In the genomic region with DNA sequence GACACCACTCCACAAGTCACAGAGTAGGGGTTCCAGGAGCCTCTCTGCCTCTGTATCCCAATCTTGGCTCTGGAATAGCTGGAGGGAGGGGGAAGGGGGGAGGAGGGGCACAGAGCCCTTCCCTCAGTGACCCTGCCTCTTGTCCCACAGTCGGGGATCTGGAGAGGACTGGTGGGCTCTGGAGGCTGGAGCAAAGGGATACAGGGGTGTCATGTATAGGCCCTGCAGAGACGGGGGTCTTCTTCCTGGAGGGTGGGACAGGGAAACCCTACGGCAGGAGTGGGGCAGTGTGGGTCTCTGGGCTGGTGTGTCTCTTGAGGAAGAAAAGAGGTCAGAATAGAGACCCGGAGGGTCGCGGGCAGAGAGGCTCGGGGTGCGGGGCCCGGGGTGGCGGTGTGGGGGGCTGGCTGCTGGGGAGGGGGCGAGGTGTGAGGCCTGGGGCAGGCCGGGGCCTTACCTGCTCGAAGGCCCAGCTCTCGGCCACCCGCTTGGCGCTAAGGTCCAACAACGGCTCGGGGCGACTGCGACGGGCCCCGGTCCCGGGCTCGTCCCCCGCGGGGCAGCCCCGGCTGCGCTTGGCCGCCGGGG, we compare ENCODE assay signal across 8 mouse cellular contexts. TPM values are rescaled to one million over a fixed set of nuclear protein-coding genes. Genes with fewer than 3 reads are reported as not detected.
A peak's percentile ranks its signal among the peaks of the same experiment; 100 is the strongest.
DNase-seq lines count a peak whose midpoint lies in the region; ATAC-seq and TF ChIP-seq lines count a peak whose summit lies in the region.

No protein-coding gene starts in this region.

- TF ChIP-seq POLR2A in embryonic fibroblast, embryonic 13.5 days (IDR thresholded peaks at IDR 0.05; ENCODE audit: low read depth, low read length), result no peak; the same call in 1 of the 2 replicates

- H3K9ac ChIP-seq in lung, embryonic 16.5 days (ENCODE audit: low read length), result peak overlapping the region; percentile 99
- peak overlapping the region; percentile 95 for H3K9ac ChIP-seq in kidney, embryonic 16.5 days (replicated peaks; ENCODE audit: low read length)

- peaks cover 11% of the 10 kb centered on the region for H3K4me1 ChIP-seq in lung, embryonic 16.5 days (replicated peaks; ENCODE audit: control insufficient read depth, insufficient read depth, low read length)
- no peaks in the 10 kb centered on the region for H3K4me1 ChIP-seq in embryonic fibroblast, embryonic 13.5 days (ENCODE audit: control insufficient read depth, insufficient read depth, low read length)
- H3K4me1 ChIP-seq in kidney, embryonic 16.5 days (ENCODE audit: insufficient read depth, low read length), result peaks cover 16% of the 10 kb centered on the region

- under 1% methylated on average over 18 of the region's 30 CpGs for WGBS in lung, embryonic 16.5 days
- under 1% methylated on average over 25 of the region's 30 CpGs for WGBS in kidney, embryonic 16.5 days

- peak overlapping the region; percentile 86 for H3K4me3 ChIP-seq in lung, embryonic 16.5 days (ENCODE audit: low read length)
- peak overlapping the region; percentile 93 for H3K4me3 ChIP-seq in embryonic fibroblast, embryonic 13.5 days (ENCODE audit: insufficient read depth, low read length)
- peak overlapping the region; percentile 87 for H3K4me3 ChIP-seq in kidney, embryonic 16.5 days (ENCODE audit: low read length)

- H3K36me3 ChIP-seq in lung, embryonic 16.5 days (ENCODE audit: control insufficient read depth, insufficient read depth, low read length), result peaks cover 11% of the 10 kb centered on the region; the same call in 1 of the 2 replicates
- peaks cover 5% of the 10 kb centered on the region for H3K36me3 ChIP-seq in kidney, embryonic 16.5 days (ENCODE audit: insufficient read depth, low read length)

- peak overlapping the region; percentile 64 for H3K27ac ChIP-seq in lung, embryonic 16.5 days (ENCODE audit: low read length)
- peak overlapping the region; percentile 23 for H3K27ac ChIP-seq in embryonic fibroblast, embryonic 13.5 days (ENCODE audit: insufficient read depth, low read length)
- H3K27ac ChIP-seq in kidney, embryonic 16.5 days (ENCODE audit: low read length), result peak overlapping the region; percentile 68

- peak; percentile 4 for ATAC-seq in lung, embryonic 16.5 days (ENCODE audit: low read depth)
- ATAC-seq in kidney, embryonic 16.5 days (ENCODE audit: low FRiP score, low TSS enrichment), result peak; percentile 50

- no peaks in the 10 kb centered on the region for H3K9me3 ChIP-seq in lung, embryonic 16.5 days (ENCODE audit: control insufficient read depth, low read length)
- no peaks in the 10 kb centered on the region for H3K9me3 ChIP-seq in kidney, embryonic 16.5 days (ENCODE audit: low read length)

- TF ChIP-seq CTCF in embryonic fibroblast, embryonic 13.5 days (IDR thresholded peaks at IDR 0.05; ENCODE audit: borderline replicate concordance, insufficient read depth, low read length), result no peak

- H3K4me2 ChIP-seq in lung, embryonic 16.5 days (ENCODE audit: low read depth, low read length), result peak overlapping the region; percentile 57
- peak overlapping the region; percentile 85 for H3K4me2 ChIP-seq in kidney, embryonic 16.5 days (replicated peaks; ENCODE audit: low read depth, low read length)

- DNase-seq in lung, postnatal 25 days (ENCODE audit: low spot score), result no peak
- peak; percentile 36 for DNase-seq in neural tube, embryonic 10.5 days (ENCODE audit: extremely low spot score, low spot score)
- DNase-seq in left cerebral cortex, adult 9 months (ENCODE audit: low spot score in 2 of 2), result no peak
- no peak for DNase-seq in frontal cortex, postnatal 14 days (ENCODE audit: low spot score in 2 of 2)
- no peak for DNase-seq in layer of hippocampus, postnatal 36 days

- no peaks in the 10 kb centered on the region for H3K27me3 ChIP-seq in lung, embryonic 16.5 days (ENCODE audit: control insufficient read depth, insufficient read depth, low read depth, low read length)
- H3K27me3 ChIP-seq in kidney, embryonic 16.5 days (ENCODE audit: insufficient read depth, low read length), result no peaks in the 10 kb centered on the region

RNA-seq across cellular contexts. Expression of a gene that starts 0.4 kb away (rescaled TPM):
- polyA plus RNA-seq in lung, embryonic 16.5 days (2015; fragmentation: Nextera tagmentation; extraction: Ambion mirVana), result 14.4 and 14.6 TPM in 2 replicates
- polyA plus RNA-seq in embryonic fibroblast, embryonic 13.5 days (2011; ENCODE audit: insufficient read length, low read depth, missing spikeins), result 7.3 and 10.9 TPM in 2 replicates
- polyA plus RNA-seq in kidney, embryonic 16.5 days (2015; fragmentation: Nextera tagmentation; extraction: Ambion mirVana), result 18.3 and 18.5 TPM in 2 replicates
- 10 to 100 TPM; 16.8 to 18.1 TPM for total RNA-seq in layer of hippocampus, postnatal 36 days (2021)

RNA-seq across cellular contexts. Expression of a gene that starts 13.0 kb away (rescaled TPM):
- polyA plus RNA-seq in lung, embryonic 16.5 days (2015; fragmentation: Nextera tagmentation; extraction: Ambion mirVana), result 333 and 350 TPM in 2 replicates
- polyA plus RNA-seq in embryonic fibroblast, embryonic 13.5 days (2011; ENCODE audit: insufficient read length, low read depth, missing spikeins), result 98.2 and 104 TPM in 2 replicates
- polyA plus RNA-seq in kidney, embryonic 16.5 days (2015; fragmentation: Nextera tagmentation; extraction: Ambion mirVana), result 321 and 330 TPM in 2 replicates
- total RNA-seq in layer of hippocampus, postnatal 36 days (2021), result 100 to 1,000 TPM; 131 to 145 TPM

RNA-seq across cellular contexts. Expression of a gene that starts 20.6 kb away (rescaled TPM):
- polyA plus RNA-seq in lung, embryonic 16.5 days (2015; fragmentation: Nextera tagmentation; extraction: Ambion mirVana), result 51.4 and 51.9 TPM in 2 replicates
- 16.7 and 25.1 TPM in 2 replicates for polyA plus RNA-seq in embryonic fibroblast, embryonic 13.5 days (2011; ENCODE audit: insufficient read length, low read depth, missing spikeins)
- 70.1 and 71.1 TPM in 2 replicates for polyA plus RNA-seq in kidney, embryonic 16.5 days (2015; fragmentation: Nextera tagmentation; extraction: Ambion mirVana)
- total RNA-seq in layer of hippocampus, postnatal 36 days (2021), result 10 to 100 TPM; 15.1 to 16.2 TPM

RNA-seq across cellular contexts. Expression of a gene that starts 33.7 kb away (rescaled TPM):
- polyA plus RNA-seq in lung, embryonic 16.5 days (2015; fragmentation: Nextera tagmentation; extraction: Ambion mirVana), result 18.4 and 19.4 TPM in 2 replicates
- polyA plus RNA-seq in embryonic fibroblast, embryonic 13.5 days (2011; ENCODE audit: insufficient read length, low read depth, missing spikeins), result 12.0 and 12.1 TPM in 2 replicates
- polyA plus RNA-seq in kidney, embryonic 16.5 days (2015; fragmentation: Nextera tagmentation; extraction: Ambion mirVana), result 20.5 and 22.6 TPM in 2 replicates
- total RNA-seq in layer of hippocampus, postnatal 36 days (2021), result 10 to 100 TPM; 28.4 to 30.9 TPM

RNA-seq across cellular contexts. Expression of a gene that starts 51.5 kb away (rescaled TPM):
- 1.2 and 3.5 TPM in 2 replicates for polyA plus RNA-seq in lung, embryonic 16.5 days (2015; fragmentation: Nextera tagmentation; extraction: Ambion mirVana)
- not detected in 2 replicates for polyA plus RNA-seq in embryonic fibroblast, embryonic 13.5 days (2011; ENCODE audit: insufficient read length, low read depth, missing spikeins)
- 2.6 and 3.1 TPM in 2 replicates for polyA plus RNA-seq in kidney, embryonic 16.5 days (2015; fragmentation: Nextera tagmentation; extraction: Ambion mirVana)
- 1 to 10 TPM; 2.2 to 4.9 TPM for total RNA-seq in layer of hippocampus, postnatal 36 days (2021)
